Mouse (Mus musculus): ENCODE data around the gene Cebpg. TPM values are rescaled to one million over a fixed set of nuclear protein-coding genes. Genes with fewer than 3 reads are reported as not detected.

Cebpg gene
- polyA plus RNA-seq, 1 experiment from 2014 or later: 43.7 TPM

DNA sequence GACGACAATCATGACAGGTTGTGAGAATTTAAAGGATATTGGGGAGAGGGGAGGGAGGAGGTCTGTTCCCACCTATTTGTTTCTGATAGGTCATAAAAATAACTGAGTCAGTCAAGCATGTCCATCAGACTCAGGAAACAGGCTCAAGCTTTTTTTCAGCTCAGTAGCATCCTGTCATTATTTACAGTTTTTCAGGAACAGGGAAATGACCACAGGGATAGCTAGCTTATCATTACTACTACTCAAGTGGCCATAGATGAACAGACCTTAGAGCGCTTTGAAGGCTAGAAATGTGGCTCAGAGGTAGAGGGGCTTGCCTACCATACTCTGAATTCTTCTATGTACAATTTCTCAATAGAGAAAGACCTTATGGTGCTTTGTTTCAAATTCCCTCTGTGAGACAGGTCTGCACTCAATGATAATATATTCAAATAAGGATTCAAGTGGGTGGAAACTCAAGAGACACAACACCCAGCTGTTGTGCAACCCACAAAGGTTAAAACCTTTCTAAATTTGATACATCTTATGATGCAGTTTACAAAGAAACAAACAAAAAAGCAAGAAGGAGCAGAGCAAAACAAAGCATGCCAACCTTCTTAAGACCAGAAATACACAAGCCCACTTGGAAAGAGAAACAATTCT lies 1.3 kb downstream of the Cebpg start:
- DNase-seq (ENCODE audit: low spot score): no peak

DNA sequence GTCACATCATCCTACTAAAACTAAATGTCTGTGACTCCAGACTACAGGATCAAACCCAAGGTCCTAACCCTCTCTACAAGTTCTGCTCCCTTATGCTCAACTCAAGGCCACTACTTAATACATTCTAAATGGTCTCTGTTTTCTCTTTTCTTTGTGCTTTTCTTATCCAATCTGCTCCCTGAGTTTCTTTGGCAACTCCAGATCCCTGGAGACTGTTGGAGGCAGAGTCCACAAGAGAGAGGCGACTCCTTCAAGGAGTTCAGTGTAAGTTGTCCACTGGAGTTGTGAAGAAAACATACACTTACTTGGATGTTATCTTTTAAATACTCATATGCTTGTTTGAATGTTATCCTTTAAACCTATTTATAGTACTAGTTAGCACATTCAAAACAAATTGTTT lies 2.1 kb downstream of the Cebpg start:
- no peak for DNase-seq (ENCODE audit: low spot score)

DNA sequence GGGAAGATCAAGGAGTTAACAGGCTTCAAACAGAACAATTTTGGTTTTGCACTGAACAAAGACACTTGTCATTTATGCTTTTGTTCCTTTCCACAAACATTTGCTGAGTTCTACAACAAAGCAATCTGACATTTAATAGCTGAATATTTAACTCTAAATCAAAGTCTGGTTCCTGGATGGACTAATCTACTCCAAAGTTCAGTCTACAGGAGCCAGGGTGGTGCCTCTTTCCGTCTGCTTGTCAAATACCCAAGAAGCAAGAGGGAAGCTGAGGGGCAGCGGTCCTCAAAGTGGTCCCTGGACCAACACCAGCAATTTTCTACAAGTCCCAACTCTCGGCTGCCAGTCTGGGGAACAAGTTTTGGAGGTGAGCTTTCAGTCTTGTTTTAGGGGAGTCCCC lies 3.2 kb downstream of the Cebpg start:
- DNase-seq (ENCODE audit: low spot score): no peak

DNA sequence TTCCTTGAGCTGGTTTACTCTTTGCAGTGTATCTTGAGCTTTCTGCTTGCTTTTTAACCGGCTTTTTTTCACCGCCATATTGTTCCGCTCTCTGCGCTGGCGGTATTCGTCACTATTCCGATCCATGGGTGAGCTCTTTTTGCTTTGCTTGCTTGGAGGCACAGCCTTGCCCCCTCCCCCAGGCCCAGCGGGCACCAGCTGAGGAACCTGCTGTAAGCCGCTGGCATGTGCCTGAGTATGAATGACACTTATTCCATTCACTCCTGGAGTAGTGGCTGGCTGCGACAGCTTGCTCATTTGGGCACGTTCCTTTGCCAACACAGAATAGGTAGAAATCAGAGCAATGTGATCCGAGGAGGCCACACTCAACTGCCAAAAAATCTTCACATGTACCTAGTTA lies 5.8 kb downstream of the Cebpg start:
- no peak for DNase-seq (ENCODE audit: low spot score)

DNA sequence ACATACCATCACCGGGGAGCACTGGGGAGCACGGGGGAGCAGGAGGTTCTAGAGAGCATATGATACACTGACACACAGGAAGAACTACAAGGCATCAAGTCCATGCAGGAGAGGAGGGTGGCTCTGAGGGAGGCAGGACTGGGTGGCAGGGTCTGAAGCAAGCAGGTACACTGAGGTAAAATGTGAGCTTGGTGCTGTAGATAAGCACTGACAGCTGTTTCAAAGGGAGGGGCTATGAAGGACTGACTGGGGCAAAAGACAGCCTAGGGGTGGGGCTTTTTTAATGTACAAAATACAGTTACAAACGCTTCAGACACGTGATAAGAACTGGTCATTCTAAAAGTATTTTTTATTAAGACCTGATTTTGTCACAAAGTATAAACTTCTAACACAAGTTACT lies 10.3 kb downstream of the Cebpg start:
- no peak for DNase-seq (ENCODE audit: low spot score)

DNA sequence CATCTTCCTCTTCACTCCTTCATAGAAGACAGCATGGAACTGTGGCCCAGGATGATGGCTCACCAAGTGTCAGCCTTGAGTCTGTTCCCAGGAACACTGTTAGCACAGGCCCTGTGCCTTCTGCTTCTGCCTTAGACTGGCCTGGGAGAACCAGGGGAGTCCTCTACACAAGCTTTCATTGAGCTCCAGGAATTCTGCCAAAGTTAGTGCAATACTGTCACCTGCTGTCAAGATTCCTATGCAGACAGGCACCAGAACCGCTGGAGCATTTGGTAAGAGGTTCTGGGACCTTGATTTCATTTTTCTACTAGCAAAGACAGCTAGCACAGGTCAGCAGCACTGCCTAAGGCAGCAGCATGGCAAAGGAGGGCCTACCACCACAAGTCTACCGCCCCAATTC lies 11.7 kb downstream of the Cebpg start:
- DNase-seq (ENCODE audit: low spot score): no peak

DNA sequence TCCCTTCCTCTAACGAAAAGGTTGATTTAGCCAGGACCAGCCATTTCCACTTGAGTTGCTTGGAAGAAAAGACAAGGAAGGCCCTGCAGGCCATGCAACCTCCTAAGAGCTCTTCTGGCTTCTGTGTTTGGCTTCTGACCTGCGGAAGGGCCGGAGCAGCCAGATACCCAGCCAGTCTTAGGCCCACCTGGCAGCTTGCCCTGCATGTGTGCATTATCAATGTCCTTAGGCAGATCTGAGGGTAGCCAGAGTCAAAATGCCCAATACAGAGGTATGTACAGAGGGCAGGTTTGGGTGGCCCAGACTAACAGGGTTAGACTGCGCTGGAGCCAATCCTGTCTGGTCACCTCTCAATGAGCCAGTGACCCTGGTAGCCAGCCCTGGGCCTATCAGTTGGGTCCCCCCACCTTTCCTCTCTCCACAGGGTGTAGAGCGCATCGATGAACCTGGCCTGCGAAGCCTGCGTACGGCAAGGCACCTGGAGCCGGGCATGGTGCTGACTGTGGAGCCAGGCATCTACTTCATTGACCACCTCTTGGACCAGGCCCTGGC lies 13.0 kb downstream of the Cebpg start:
- DNase-seq (ENCODE audit: low spot score): no peak

DNA sequence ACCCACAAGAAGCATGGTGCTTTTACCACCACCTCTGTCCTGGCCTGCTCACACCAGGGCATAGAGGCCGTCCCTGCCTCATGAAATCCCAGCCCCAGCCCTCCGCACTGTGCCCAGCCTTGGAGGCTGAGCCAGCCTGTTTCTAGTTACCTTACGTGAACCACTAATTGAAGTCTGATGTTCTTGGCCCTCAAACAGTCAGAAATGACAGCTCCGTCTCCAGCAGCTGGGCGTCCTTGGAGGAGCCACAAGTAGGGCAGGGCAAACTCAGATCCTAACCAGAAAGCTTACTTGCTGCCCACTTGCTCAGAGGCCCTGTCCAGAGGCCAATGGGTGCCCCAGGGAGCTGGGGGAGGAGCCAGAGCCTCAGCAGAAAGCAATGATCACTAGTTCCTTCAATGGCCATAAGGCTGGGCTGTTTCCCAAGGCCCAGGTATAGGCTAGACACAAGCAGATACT lies 13.6 kb downstream of the Cebpg start:
- no peak for DNase-seq (ENCODE audit: low spot score)

DNA sequence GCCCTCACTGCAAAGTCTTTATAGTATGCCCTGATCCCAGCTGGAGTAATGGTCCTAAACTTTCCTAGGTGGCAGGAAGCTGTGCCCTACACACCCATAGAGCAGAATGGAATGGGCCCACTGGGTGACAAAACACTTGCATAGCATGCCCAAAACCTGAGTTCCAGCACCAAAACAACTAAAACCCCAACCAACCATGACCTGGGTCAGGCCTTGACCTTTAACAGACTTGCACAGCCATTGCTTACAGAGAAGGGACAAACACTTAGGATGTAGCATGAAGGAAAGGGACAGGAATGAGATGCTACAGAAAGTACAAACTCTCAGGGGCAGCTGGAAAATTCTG lies 14.2 kb downstream of the Cebpg start:
- DNase-seq (ENCODE audit: low spot score): no peak

DNA sequence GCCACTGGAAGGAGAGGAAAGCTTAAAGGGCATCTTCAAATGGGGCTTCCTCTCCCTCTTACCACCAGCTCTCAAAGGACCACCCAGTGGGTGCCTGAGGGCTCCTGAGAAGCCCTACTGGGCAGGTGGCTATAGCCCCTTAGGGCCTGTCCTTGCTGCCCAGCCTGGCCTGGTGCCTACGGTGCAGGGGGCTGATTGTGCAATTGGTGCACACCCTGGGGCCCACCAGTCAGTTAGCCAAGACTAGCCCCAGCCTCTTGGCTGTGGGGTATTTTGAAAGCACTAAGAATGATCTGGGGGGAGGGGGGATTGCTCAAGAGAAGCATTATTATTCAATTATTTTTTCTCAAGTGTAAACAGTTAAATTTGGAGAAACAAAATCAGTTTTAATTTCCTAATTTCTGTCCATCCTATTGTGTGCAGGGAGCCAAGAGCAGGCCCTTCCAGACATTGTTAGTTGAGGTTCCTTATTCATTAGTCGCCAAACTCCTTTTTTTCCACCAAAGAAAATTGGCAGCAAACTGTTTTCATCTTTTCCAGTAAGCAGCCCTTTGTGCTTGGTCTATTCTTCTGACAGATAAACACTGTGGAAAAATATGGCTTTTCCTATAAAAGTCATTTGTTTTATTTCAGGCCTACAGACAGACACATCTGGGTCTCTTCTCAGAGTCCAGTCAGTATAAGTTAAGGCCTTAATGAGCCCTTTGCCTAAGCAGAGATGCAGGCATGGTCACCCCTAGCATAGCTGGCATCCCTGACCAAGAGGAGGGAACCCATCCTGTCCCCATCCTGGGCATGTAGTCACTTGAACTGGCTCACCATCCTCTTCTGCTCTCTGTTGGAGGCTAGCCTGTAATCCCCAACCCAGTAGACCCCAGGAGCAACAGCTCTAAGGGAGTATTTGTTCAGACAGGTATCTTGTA lies 14.8 kb downstream of the Cebpg start:
- DNase-seq (ENCODE audit: low spot score): no peak

DNA sequence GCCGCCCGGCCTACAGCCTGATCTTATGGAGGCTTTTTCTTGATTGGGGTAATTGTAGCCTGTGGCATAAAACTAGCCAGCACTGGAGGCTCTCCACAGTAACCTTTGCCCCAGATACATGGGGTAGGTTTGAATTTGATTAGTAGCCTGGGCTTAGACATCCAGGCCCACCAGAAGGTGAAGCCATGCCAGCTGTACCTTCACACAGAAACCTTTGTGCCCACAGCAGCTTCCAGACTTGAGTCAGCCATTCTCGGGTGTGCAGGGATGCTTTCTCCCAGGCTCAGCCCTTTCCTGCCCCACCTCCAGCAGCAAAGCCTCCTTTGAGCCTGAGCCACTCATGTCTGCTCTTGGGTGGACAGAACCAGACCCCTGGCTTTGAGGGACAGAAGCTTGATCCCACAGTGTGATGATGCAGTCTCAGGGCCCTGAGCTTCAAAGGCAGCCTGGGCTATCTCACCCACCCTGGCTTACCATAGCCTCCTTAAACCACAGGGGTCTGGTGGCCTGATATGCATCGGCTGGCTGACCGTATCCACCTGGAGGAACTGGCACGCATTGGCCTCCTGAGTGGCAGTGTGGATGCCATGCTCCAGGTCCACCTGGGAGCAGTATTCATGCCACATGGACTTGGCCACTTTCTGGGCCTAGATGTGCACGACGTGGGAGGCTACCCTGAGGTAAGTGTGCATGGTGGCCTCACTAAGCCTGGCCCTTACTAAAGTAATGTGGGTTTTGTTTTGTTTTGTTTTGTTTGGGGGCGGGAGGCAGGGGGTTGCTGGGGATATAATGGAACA lies 16.0 kb downstream of the Cebpg start:
- no peak for DNase-seq (ENCODE audit: low spot score)

DNA sequence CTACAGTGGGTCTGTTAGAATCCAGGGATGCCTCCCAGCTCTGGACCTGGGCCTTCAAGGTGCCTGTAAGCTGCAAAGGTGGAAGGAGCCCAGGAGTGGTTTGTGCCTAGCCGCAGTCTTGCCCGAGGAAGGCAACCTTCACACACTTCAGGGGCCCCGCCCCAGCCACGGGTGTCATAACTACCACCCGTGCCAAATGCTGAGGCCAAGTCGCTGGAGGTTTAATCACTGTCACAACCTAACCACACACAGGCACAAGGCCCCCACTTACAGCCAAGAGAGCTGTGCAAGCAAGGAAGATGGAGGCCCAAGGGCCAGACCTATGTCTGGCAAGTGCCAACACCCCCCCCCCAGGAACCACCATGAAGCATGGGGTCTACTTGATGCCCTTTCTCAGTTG lies 19.0 kb downstream of the Cebpg start:
- no peak for DNase-seq (ENCODE audit: low spot score)

DNA sequence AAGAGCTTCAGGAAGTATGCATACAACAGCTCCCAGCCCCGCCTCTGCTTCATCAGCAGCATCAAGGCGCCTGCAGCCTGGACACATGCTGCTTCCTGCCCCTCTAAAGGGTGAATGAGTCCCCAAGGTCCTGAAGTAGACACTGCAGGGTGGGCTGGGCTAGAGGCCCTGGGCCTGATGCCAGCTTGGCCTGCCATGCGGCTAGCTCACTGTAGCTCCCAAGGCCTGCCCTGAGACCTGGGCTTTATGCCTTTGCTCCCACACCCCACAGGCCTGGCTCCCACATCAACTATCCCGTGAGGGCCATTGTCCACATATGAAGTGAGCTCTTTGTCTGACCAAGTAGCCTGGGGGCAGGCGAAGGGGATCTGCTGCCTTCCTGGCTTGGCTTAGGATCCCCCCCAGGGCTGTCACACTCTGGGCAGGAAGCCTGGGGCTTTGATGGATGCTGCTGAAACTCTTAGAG lies 20.1 kb downstream of the Cebpg start:
- DNase-seq (ENCODE audit: low spot score): no peak

DNA sequence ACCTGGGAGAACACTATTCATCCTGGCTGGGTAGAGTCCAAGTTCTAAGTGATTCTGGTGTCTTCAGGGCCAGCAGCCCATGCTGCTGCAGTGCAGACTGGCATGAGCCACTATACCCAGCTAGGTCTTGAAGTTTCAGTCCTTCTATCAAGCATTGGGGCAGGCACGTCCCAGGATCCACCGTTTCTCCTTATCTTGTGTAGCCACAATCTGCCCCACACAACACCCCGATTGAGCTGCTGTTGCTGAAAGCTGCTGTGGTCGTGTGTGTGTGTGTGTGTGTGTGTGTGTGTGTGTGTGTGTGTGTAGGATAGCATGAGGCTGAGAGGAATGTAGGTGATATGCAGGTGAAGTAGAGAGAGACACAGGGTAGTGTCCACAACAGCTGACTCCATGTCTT lies 20.8 kb downstream of the Cebpg start:
- DNase-seq (ENCODE audit: low spot score): no peak

DNA sequence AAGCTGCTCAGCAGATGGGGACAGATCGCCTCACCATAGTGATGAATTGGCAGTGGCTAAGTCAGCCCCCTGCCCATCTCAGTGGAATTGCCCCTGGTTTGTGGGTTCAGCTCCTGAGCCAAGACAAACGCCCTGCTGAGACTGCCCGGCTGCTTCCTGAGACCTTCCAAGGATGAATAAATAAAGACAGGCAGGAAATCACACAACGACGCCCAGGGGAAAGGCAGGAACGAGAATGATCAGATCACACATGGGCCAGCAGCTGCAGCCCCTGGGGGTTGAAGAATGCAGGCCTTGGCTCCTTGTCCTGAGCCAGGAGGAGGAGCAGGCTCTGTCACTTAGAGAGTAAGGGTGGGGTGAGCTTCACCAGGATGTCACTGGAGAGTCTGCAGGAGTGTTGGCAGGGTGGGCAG lies 21.2 kb downstream of the Cebpg start:
- no peak for DNase-seq (ENCODE audit: low spot score)

DNA sequence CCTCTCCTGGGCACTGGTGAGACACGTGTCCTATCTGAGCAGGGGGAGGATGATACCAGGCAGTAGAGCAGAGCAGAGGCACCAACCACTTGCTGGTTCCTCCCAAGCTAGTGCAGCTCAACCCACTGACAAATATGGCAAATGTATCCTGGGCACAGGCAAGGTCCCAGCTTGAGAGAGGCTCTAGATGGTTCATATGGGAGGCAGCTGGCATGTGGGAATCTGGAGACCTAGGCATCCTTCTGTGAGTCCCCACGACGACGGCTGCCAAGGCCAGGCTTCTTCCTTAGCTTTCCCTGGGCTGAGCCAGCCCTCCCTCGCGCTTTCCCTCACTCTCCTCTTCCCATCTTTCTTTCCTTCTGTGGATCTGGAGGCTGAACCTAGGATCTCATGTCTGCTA lies 25.8 kb downstream of the Cebpg start:
- no peak for DNase-seq (ENCODE audit: low spot score)

DNA sequence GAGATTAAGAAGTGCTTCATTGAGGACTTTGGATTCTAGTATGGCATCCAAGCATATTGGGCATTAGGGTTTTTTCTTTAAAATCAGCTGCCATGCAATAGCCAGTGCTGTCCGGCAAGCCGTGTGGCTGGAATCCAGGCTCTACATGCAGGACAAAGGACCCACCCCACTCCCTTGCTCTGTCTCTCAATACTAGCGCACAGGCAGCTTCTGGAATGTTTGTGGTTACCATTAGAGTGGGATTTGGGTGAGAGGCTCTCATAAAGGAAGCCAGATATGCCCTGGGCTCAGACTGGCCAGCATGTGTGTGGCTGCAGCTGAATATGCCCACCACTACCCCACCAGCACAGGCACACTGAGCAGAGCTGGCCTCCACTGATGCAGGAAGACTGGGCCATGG lies 26.7 kb downstream of the Cebpg start:
- DNase-seq (ENCODE audit: low spot score): no peak

DNA sequence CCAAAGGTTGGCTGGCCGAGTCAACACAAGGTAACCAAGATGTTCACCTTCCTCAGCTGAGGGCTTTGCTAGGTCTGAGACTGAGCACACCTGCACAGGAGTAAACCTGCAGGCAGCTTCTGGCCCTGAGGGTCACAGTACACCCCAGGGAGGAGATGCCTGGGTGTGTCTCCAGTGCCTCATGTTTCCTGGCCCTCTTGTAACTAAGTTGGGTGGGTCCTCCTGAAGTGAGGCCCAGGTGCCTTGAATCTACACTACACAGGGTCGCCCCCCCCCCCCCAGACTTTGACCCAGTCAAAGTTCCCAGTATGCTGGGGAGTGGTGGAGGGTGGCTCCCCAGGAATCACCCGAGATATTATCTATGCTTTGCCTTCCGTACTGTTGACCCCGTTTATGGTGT lies 27.1 kb downstream of the Cebpg start:
- no peak for DNase-seq (ENCODE audit: low spot score)

DNA sequence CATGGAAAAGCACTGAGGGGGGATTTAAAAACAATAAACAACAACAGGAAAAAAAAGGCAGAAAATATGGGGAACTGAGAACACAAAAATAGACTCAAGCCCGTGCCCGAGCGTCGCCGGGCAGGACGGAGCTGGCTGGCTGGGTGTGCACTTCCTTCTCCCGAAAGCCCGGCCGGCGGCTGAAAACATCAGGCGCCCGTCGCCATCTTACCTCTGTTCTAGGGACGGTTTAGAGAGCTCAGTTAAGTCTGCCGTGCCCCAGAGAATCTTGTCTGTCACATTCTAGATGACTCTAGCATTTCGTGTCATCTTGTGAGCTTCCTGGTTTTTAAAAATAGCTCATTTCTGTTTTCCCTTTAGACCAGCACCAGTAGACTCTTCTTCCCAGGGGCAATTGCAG lies 27.8 kb downstream of the Cebpg start:
- no peak for DNase-seq (ENCODE audit: low spot score)

DNA sequence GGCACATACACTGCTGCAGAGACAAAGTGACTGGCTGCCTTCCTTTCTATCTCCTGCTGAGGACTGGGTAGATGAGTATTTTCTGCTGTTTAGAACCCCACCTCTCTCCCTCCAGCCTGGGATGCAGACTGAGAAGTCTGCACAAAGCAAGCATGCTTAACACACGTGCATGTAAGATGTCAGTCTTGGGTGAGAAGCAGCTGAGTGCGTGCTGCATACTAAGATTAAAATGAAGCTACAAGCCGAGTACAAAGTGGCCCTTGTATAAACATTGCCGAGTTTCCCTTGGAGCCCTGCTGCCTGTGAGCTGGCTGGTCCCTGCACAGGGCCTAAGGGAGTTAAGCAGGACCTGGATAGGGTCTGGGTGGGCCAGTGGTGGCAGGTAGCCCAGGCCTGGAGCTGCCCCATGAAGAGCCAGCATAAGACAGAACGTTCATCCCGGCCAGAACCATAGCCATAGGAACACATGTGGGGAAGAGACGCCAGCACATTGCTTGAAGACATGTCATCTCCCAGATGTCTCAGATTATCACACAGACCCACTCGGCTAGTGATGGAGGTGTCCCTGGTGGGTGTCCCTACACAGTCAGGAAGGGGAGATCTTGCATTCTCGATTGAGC lies 28.5 kb downstream of the Cebpg start:
- DNase-seq (ENCODE audit: low spot score): no peak

DNA sequence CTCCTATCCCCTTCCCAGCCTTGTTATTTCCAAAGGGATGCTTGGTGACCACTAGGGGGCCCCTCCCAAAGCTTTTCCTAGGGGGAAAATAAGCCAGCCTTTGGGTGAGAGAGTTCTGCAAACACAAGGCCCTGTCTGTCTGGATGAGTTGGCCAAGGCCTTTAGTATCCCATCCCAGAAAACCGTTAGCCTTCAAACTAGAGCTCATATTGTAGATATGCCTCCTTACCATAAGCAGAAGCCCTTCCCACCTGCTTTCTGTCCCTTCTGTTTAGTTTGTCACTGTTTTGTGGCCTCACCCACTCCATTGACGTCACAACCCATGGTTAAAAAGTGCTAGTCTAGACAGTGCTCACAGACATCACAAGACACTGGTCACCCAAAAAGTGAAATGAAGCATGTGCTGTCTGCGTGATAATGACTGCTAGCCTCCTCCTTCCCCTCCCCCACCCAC lies 29.5 kb downstream of the Cebpg start:
- no peak for DNase-seq (ENCODE audit: low spot score)

Data from thymus, postnatal 0 days (tissue).